Mouse (Mus musculus) embryonic fibroblast, embryonic 13.5 days (primary cell): ENCODE measurements at regions not wholly inside any gene's neighbourhood (a gene's known extent, or its start where the extent isn't known, plus 50 kb on each side); places are given as distances from the start of the nearest gene placed in this dataset.

Experiments used
- H3K27ac ChIP-seq: 2 replicates; pipeline ENCODE4 v1.5.1; 2012; ENCODE audit warnings: low read length, control low read depth, inconsistent platforms; ENCODE audit not compliant: insufficient read depth
- H3K4me1 ChIP-seq: 2 replicates; pipeline ENCODE4 v1.6.1; 2011; ENCODE audit warnings: low read length; ENCODE audit not compliant: control insufficient read depth, insufficient read depth
- H3K4me3 ChIP-seq: 2 replicates; pipeline ENCODE4 v1.5.1; 2011; ENCODE audit warnings: mild to moderate bottlenecking, control low read depth, low read length; ENCODE audit not compliant: insufficient read depth
- CTCF ChIP-seq: IDR thresholded peaks from 2 replicates; pipeline ENCODE4 v1.5.1; 2011; ENCODE audit warnings: mild to moderate bottlenecking, control low read depth, low read length, moderate library complexity, borderline replicate concordance; ENCODE audit not compliant: insufficient read depth
- POLR2A ChIP-seq: IDR thresholded peaks from 2 replicates; pipeline ENCODE4 v1.6.1; 2011; ENCODE audit warnings: low read depth, mild to moderate bottlenecking, control low read depth, low read length, moderate library complexity

GRCm38 (mm10) chr13:44117841-44118240 is 333.3 kb downstream of the Cd83 start:
- Histone ChIP-seq H3K4me1 (no peaks in the 10 kb centered on the region), H3K4me3 (no peak overlapping the region), H3K27ac (no peak overlapping the region)
- TF ChIP-seq POLR2A = no peak
- TF ChIP-seq CTCF = no peak

- Histone ChIP-seq H3K4me3 (no peak overlapping the region), H3K27ac (no peak overlapping the region), H3K4me1 (no peaks in the 10 kb centered on the region)
- TF ChIP-seq CTCF (no peak), POLR2A (no peak)
Observed at GRCm38 (mm10) chr13:44118846-44119245, 334.3 kb downstream of the Cd83 start.

GRCm38 (mm10) chr13:44121241-44121671 is 336.7 kb downstream of the Cd83 start:
- Histone ChIP-seq H3K4me1 (no peaks in the 10 kb centered on the region), H3K27ac (no peak overlapping the region), H3K4me3 (no peak overlapping the region)
- TF ChIP-seq CTCF = no peak
- TF ChIP-seq POLR2A = no peak

GRCm38 (mm10) chr13:44121932-44122331 is 337.4 kb downstream of the Cd83 start:
- Histone ChIP-seq H3K4me1 (no peaks in the 10 kb centered on the region), H3K4me3 (no peak overlapping the region), H3K27ac (no peak overlapping the region)
- no peak for TF ChIP-seq POLR2A
- TF ChIP-seq CTCF = no peak

GRCm38 (mm10) chr13:44126198-44126597 is 341.6 kb downstream of the Cd83 start:
- no peak overlapping the region for H3K27ac ChIP-seq
- no peak overlapping the region for H3K4me3 ChIP-seq
- H3K4me1 ChIP-seq = no peaks in the 10 kb centered on the region
- TF ChIP-seq CTCF (no peak), POLR2A (no peak)

GRCm38 (mm10) chr13:44128506-44129274 is 344.1 kb downstream of the Cd83 start:
- no peak for TF ChIP-seq POLR2A
- TF ChIP-seq CTCF = no peak
- H3K4me3 ChIP-seq = no peak overlapping the region
- H3K27ac ChIP-seq = no peak overlapping the region
- no peaks in the 10 kb centered on the region for H3K4me1 ChIP-seq

DNA sequence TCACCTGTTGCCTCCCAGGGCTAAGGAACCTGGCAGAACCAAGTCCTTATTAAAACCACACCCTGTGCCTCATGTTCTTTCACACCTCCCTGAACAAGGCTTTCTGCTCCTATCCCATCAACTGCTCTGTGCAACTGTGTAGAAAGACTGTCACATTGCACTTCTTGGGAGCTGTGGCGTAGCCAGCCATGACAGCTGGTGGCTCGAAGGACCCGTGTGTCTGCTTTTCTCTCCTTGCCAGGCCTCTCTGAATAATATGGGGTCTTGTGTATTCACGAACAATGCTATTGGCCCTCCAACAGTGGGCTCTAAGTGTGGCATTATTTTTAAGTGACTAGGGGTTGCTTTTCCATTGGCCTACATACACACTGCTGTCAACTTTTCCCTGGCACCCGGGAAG is 347.3 kb downstream of the Cd83 start:
- no peak for TF ChIP-seq POLR2A
- TF ChIP-seq CTCF = no peak
- Histone ChIP-seq H3K27ac (no peak overlapping the region), H3K4me1 (no peaks in the 10 kb centered on the region), H3K4me3 (no peak overlapping the region)

DNA sequence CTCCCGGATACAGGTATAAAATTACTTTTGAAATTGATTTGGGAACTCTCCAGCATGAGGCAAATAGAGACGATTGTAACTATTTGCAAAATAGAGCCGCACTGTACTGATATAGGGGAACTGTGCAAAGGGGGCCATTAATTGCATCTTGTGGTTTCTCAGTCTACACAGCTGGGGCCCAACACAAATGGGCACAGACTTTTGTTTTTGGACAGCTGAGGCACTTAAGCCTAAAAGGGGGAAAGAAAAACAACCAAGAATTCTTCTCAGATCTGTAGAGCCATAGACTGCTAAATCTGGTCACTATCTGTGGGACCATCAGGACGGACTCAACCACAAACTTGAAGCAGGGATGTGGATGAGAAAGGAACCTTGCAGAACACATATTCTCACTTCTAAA is 347.9 kb downstream of the Cd83 start:
- no peak overlapping the region for H3K4me3 ChIP-seq
- no peak for TF ChIP-seq POLR2A
- no peak for TF ChIP-seq CTCF
- no peaks in the 10 kb centered on the region for H3K4me1 ChIP-seq
- no peak overlapping the region for H3K27ac ChIP-seq

DNA sequence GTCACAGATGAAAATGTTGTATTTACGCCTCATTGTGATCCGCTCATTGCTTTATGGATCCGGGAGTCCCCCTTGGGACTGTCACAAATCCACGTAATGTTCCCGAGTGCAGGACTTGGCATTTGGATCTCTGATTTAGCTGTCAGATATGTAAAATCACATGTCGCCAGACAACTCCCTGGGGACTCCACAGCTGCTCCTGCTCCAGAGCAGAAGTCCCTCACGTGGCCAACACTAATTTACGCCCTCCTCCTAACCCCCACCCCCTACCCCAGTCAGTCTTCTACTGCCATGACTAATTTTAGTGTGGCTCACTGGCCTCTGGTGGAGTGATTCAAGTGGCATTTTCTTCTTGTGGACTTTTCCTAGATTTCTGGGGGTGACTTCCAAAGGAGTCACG is 348.9 kb downstream of the Cd83 start:
- no peaks in the 10 kb centered on the region for H3K4me1 ChIP-seq
- TF ChIP-seq CTCF (no peak), POLR2A (no peak)

GRCm38 (mm10) chr13:44141181-44141580 is 356.6 kb downstream of the Cd83 start:
- no peak overlapping the region for H3K27ac ChIP-seq
- TF ChIP-seq CTCF (no peak), POLR2A (no peak)

More for the DNA sequence above, 348.9 kb downstream of the Cd83 start:
- no peak overlapping the region for H3K27ac ChIP-seq
- no peak overlapping the region for H3K4me3 ChIP-seq

DNA sequence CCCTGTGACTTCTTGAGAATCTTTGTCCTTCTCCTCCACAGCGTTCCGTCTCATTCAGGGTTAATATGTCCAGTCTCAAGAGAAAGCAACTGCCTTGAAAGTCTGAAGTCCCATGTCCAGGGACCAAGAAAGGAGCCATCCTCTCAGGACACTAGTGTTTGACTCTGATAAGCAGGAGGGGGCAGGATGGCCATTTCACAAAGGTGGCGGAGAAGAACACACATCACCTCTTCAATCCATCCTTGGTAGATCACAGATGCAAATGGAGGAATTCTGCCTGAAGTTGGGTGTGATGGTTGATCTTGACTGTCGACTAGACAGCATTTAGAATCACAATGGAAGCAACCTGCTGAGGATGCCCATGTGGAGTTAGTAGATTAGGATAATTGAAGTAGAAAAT is 360.9 kb downstream of the Cd83 start:
- Histone ChIP-seq H3K4me1 (no peaks in the 10 kb centered on the region), H3K4me3 (no peak overlapping the region), H3K27ac (no peak overlapping the region)
- TF ChIP-seq CTCF = no peak
- TF ChIP-seq POLR2A = no peak

More at GRCm38 (mm10) chr13:44141181-44141580, 356.6 kb downstream of the Cd83 start:
- Histone ChIP-seq H3K4me1 (no peaks in the 10 kb centered on the region), H3K4me3 (no peak overlapping the region)
